22 mouse cellular contexts compared by ENCODE assay signal in the genomic region with DNA sequence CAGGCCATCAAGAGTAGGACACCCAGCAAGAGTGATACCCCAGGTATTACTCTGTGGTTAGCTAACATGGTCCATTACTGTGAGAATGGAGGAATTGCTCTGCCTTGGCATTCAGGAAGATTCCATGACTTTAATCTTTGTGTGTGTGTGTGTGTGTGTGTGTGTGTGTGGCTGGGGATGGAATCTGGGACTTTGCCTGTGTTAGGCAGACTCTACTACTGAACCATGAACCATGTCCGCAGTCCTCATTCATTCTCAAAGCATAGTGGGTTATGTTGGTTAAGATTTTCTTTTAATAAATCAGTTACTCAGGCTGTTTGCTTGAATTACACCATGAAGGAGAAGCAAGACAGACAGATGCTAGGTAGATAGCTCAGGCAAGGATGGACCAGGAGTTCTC.
A peak's percentile ranks its signal among the peaks of the same experiment; 100 is the strongest.
DNase-seq lines count a peak whose midpoint lies in the region; ATAC-seq lines count a peak whose summit lies in the region.
"Had no signal": no experiment of that assay in that cellular context is flagged by ENCODE, and none has a peak within 500 bp of the region (broad histone marks: within the 10 kb centered on the region; RNA-seq: fewer than 3 reads in every experiment).

No protein-coding gene starts in this region.

- no peak overlapping the region for H3K9ac ChIP-seq in kidney, embryonic 15.5 days
- H3K9ac ChIP-seq: embryonic facial prominence, embryonic 12.5 days; embryonic facial prominence, embryonic 15.5 days; forebrain, postnatal 0 days; hindbrain, embryonic 12.5 days had no signal

- no peak for ATAC-seq in kidney, embryonic 15.5 days (replicated peaks; ENCODE audit: low FRiP score)
- ATAC-seq: CD4-positive, CD25-positive, alpha-beta regulatory T cell, adult 4 months; forebrain, embryonic 14.5 days; forebrain, postnatal 0 days had no signal

- no peaks in the 10 kb centered on the region for H3K4me1 ChIP-seq in kidney, embryonic 15.5 days
- H3K4me1 ChIP-seq: embryonic facial prominence, embryonic 12.5 days; embryonic facial prominence, embryonic 15.5 days; hindbrain, embryonic 12.5 days had no signal

- H3K4me3 ChIP-seq in kidney, embryonic 15.5 days (replicated peaks): no peak overlapping the region
- H3K4me3 ChIP-seq: embryonic facial prominence, embryonic 12.5 days; embryonic facial prominence, embryonic 15.5 days; gastrocnemius, adult 2 months; hindbrain, embryonic 12.5 days had no signal

- no peak overlapping the region for H3K4me2 ChIP-seq in kidney, embryonic 15.5 days
- H3K4me2 ChIP-seq: embryonic facial prominence, embryonic 12.5 days; embryonic facial prominence, embryonic 15.5 days; heart, embryonic 11.5 days; hindbrain, embryonic 12.5 days had no signal

- peak; percentile 76 for DNase-seq in kidney, adult 9 months
- peak; percentile 45 for DNase-seq in kidney, postnatal 14 days
- no peak for DNase-seq in kidney, adult 11 months
- DNase-seq in kidney, postnatal 36 days: peak; percentile 40 to 69
- no peak for DNase-seq in layer of hippocampus, adult 18-20 months (ENCODE audit: low spot score in 2 of 2)
- DNase-seq: adrenal gland, adult 2 months; adrenal gland, postnatal 14 days; cerebellum, adult 11 months; cerebellum, adult 2 months; cerebellum, adult 9-11 months; cerebellum, postnatal 25 days; forebrain, postnatal 0 days; gastrocnemius, adult 2 months; gastrocnemius, postnatal 14 days; heart, adult 11 months had no signal

- H3K36me3 ChIP-seq in kidney, embryonic 15.5 days: peaks cover 55% of the 10 kb centered on the region

- no peaks in the 10 kb centered on the region for H3K9me3 ChIP-seq in kidney, embryonic 15.5 days (replicated peaks)
- H3K9me3 ChIP-seq: hindbrain, embryonic 12.5 days had no signal

- no peak overlapping the region for H3K27ac ChIP-seq in kidney, embryonic 15.5 days
- H3K27ac ChIP-seq: embryonic facial prominence, embryonic 12.5 days; embryonic facial prominence, embryonic 15.5 days; gastrocnemius, adult 2 months; hindbrain, embryonic 12.5 days had no signal

- WGBS in kidney, embryonic 15.5 days: 90% methylated on average over 1 of the region's 1 CpGs

- H3K27me3 ChIP-seq in kidney, embryonic 15.5 days: no peaks in the 10 kb centered on the region
- H3K27me3 ChIP-seq: embryonic facial prominence, embryonic 12.5 days; embryonic facial prominence, embryonic 15.5 days; hindbrain, embryonic 12.5 days had no signal

Comparison
In these comparisons a context has a peak if more than half of its experiments do, and no peak if none do; other contexts are left out.
1. DNase-seq: peak in kidney, adult 9 months (single experiment), kidney, postnatal 14 days (single experiment) and kidney, postnatal 36 days (2 of 2); none in kidney, adult 11 months (single experiment) and layer of hippocampus, adult 18-20 months (0 of 2).